19 mouse cellular contexts compared by ENCODE assay signal in the genomic region with DNA sequence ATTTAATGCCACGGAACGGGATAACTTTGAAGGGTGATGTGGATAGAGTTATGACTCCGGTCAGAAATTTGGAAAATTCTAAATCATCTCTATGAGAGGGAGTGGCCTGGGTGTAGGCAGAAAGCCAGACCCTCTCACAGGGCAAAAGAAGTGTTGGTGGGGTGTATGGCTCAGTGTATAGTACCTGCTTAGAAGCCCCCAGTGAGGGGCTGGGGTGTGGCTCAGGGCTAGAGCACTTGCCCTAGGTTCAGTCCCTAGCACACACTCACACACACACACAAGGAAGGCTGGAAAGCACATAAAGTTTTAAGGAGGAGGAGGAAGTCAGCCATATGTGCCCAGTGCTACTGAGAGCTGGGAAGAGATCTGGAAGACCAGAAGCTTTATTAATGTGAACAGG. TPM values are rescaled to one million over a fixed set of nuclear protein-coding genes. Genes with fewer than 3 reads are reported as not detected.
"Had no signal": no experiment of that assay in that cellular context is flagged by ENCODE, and none has a peak within 500 bp of the region (broad histone marks: within the 10 kb centered on the region; RNA-seq: fewer than 3 reads in every experiment).

No protein-coding gene starts in this region.

- H3K4me1 ChIP-seq: liver, embryonic 15.5 days had no signal

- ATAC-seq: inflammation-experienced regulatory T-cells, adult 6 months; intestine, postnatal 0 days; lung, postnatal 0 days; midbrain, embryonic 13.5 days had no signal

- H3K27ac ChIP-seq: limb, embryonic 12.5 days; liver, embryonic 15.5 days; midbrain, embryonic 13.5 days; neural tube, embryonic 15.5 days had no signal

- H3K36me3 ChIP-seq: limb, embryonic 12.5 days; liver, embryonic 15.5 days; midbrain, embryonic 13.5 days; neural tube, embryonic 15.5 days had no signal

- H3K9ac ChIP-seq: limb, embryonic 12.5 days; liver, embryonic 15.5 days; midbrain, embryonic 13.5 days; neural tube, embryonic 15.5 days had no signal

- DNase-seq: kidney, postnatal 10 days; lung, adult 2 months; lung, postnatal 36 days; right cerebral cortex, adult 18-20 months; right cerebral cortex, postnatal 25 days; thymus, adult 18-20 months; thymus, postnatal 25 days had no signal

- H3K4me3 ChIP-seq: limb, embryonic 12.5 days; liver, embryonic 15.5 days; midbrain, embryonic 13.5 days; neural tube, embryonic 15.5 days had no signal

- H3K4me2 ChIP-seq: limb, embryonic 12.5 days; liver, embryonic 11.5 days; liver, embryonic 15.5 days; midbrain, embryonic 13.5 days; neural tube, embryonic 15.5 days had no signal

- H3K9me3 ChIP-seq: limb, embryonic 12.5 days; liver, embryonic 15.5 days; midbrain, embryonic 13.5 days; neural tube, embryonic 15.5 days had no signal

RNA-seq across cellular contexts. Expression of gene Cacng6, which starts 2.7 kb away (rescaled TPM):
- total RNA-seq: megakaryocyte progenitor cell, adult 5-6 weeks; midbrain, postnatal 0 days had no signal
- polyA plus RNA-seq: inflammation-experienced regulatory T-cells, adult 6 months; liver, embryonic 11.5 days; lung, postnatal 0 days; midbrain, embryonic 13.5 days; small intestine, adult 2 months; urinary bladder, adult 2 months had no signal

RNA-seq across cellular contexts. Expression of gene Cacng8, which starts 30.8 kb away (rescaled TPM):
- total RNA-seq: megakaryocyte progenitor cell, adult 5-6 weeks had no signal
- polyA plus RNA-seq: inflammation-experienced regulatory T-cells, adult 6 months; liver, embryonic 15.5 days; lung, adult 2 months had no signal
